Mouse (Mus musculus): ENCODE measurements around the gene Zcchc2.

The Zcchc2 gene

DNA sequence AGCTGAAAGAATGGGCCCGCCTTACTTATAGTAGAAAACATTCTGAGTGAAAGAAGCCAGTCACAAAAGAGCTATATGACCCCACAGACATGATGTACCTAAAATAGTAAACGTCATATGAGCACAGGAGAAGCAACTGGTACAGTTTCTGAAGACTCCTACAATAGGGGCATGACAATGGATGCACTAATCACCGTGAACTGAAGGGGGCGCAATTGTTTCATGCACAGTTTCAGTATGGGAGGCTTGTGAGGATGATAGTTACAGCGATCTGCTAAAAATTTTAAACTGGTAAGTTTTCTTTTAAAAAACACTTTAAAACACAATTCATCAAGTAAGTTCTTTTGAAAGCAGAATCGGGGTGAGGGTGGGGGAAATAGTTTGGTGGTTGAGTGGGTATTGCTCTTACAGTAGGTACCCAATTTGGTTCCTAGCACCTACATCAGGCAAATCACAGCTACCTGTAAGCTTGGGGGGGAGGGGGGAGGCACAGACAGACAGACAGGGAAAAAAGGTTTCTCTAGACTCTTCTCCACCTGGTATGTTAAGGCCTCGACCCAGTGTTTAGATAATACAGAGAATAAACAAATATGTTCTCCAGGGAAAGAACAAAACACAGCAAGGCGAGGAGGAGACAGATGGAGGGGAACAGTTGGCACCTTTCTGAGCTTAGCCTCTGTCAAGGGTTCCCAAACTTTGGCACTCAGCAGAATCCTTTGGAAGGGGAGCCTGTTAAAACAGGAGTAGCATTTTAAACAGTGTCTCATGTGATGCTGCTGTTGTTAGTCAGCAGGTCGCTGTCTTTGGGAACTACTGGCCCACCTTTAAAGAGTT is 81.2 kb downstream of the Zcchc2 start:
- peak; percentile 2 to 55 for DNase-seq (ENCODE audit: low read depth in 1 of 2, low spot score in 2 of 2)

GRCm38 (mm10) chr1:106072071-106072440 is 81.8 kb downstream of the Zcchc2 start:
- no peak for DNase-seq (ENCODE audit: low read depth in 1 of 2, low spot score in 2 of 2)

DNA sequence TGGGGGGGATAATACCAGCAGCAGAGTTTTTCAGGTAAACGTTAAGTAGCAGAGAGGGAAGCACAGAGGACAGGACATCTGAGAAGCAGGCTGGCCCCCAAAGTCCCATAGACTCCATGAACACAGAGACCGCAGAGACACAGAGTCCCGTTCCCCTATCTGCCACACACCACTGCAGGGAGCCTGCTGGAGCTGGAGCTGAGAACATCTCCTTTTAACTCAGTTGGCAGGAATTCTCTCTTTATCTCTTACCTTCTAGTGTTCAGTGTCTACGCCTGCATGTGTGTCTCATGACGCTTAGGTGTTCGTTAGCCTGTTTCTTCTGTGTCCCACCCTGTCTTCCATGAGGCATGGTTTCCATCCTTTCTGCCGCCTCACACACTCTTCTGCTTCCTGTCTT is 83.0 kb downstream of the Zcchc2 start:
- DNase-seq (ENCODE audit: low read depth in 1 of 2, low spot score in 2 of 2): no peak

- DNase-seq (ENCODE audit: low read depth in 1 of 2, low spot score in 2 of 2): no peak
Measured at GRCm38 (mm10) chr1:106074141-106074540, 83.9 kb downstream of the Zcchc2 start.

DNA sequence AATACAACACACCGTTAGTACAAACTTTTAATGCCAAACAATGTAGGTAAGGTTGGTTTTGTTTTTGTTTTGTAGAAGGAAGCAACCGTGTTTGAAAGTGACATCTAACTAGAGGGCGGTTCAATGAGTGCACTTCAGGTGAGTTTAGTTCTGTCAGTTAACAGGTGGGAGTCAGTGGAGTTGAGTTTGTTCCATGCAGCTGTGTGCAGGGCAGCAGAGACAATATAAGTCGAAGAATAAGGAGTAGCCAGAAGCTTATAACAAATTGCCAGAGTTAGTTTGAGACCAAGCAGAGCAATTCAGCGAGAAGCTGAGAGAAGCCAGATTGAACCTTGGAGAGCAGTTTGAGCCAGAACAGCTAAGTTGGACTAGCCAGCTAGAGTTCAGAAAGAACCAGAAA is 84.5 kb downstream of the Zcchc2 start:
- DNase-seq (ENCODE audit: low read depth in 1 of 2, low spot score in 2 of 2): no peak

GRCm38 (mm10) chr1:106076641-106077040 is 86.4 kb downstream of the Zcchc2 start:
- no peak for DNase-seq (ENCODE audit: low read depth in 1 of 2, low spot score in 2 of 2)

DNA sequence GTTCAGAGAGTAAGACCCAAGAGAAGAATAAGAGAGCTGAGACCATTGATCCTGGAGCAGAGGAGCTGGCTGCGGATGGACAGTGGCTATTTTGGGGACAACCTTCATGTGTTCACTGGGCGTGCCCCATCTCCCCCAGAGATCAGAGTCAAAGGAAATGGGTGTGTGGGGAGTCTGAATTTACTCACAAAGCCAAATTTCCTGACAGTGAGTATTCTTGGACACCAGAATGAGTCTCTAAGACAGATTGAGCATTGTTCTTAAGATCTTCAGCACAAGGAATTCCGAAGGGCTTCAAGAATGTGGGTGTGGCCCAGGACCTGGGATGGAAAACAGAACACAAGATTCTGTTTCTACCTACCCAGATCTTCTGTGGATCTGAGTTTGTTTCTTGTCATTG is 87.0 kb downstream of the Zcchc2 start:
- DNase-seq (ENCODE audit: low read depth in 1 of 2, low spot score in 2 of 2): no peak

All from monocyte, adult 2 months (primary cell).